Mouse (Mus musculus) bone marrow macrophage, adult 2 months (primary cell): ENCODE results near the gene Eml5. TPM values are rescaled to one million over a fixed set of nuclear protein-coding genes. Genes with fewer than 3 reads are reported as not detected.
A peak's percentile ranks its signal among the peaks of the same experiment; 100 is the strongest.

Source experiments
- H3K27ac ChIP-seq: 2 replicates; pipeline ENCODE4 v1.5.1; 2012; ENCODE audit warnings: low read depth, low read length; ENCODE audit not compliant: insufficient read depth
- H3K4me1 ChIP-seq: 2 replicates; pipeline ENCODE4 v1.6.1; 2012; ENCODE audit warnings: low read length; ENCODE audit not compliant: control insufficient read depth, insufficient read depth
- H3K4me3 ChIP-seq: 2 replicates; pipeline ENCODE4 v1.5.1; 2012; ENCODE audit warnings: mild to moderate bottlenecking, low read length, moderate library complexity; ENCODE audit not compliant: insufficient read depth
- CTCF ChIP-seq: IDR thresholded peaks from 2 replicates; pipeline ENCODE4 v1.5.1; 2012; ENCODE audit warnings: low read depth, mild to moderate bottlenecking, low read length, moderate library complexity
- POLR2A ChIP-seq: IDR thresholded peaks from 2 replicates; pipeline ENCODE4 v1.6.1; 2012; ENCODE audit warnings: mild to moderate bottlenecking, low read depth, low read length, borderline replicate concordance
- polyA plus RNA-seq: library from polyadenylated mRNA; stranded (reverse); fragments of >200 nt; gene quantifications from 2 replicates; pipeline ENCODE4 v1.2.4, GENCODE M21; 2012; ENCODE audit not compliant: missing spikeins, insufficient read depth, insufficient read length

Eml5 gene
- polyA plus RNA-seq, 1 experiment, result 3.4 TPM

- Histone ChIP-seq H3K27ac (no peak overlapping the region), H3K4me1 (peaks cover 4% of the 10 kb centered on the region), H3K4me3 (no peak overlapping the region)
- no peak for TF ChIP-seq POLR2A
- TF ChIP-seq CTCF, result no peak
Measured at GRCm38 (mm10) chr12:98884515-98884914, 16.8 kb downstream of the Eml5 start.

- no peak overlapping the region for H3K27ac ChIP-seq
- no peak overlapping the region for H3K4me3 ChIP-seq
Measured at GRCm38 (mm10) chr12:98881796-98882195, 19.5 kb downstream of the Eml5 start.

GRCm38 (mm10) chr12:98878693-98879092 lies 22.6 kb downstream of the Eml5 start:
- H3K4me1 ChIP-seq, result no peaks in the 10 kb centered on the region
- TF ChIP-seq POLR2A (no peak), CTCF (no peak)
- H3K27ac ChIP-seq, result no peak overlapping the region
- H3K4me3 ChIP-seq, result no peak overlapping the region

More at GRCm38 (mm10) chr12:98881796-98882195, 19.5 kb downstream of the Eml5 start:
- peaks cover 4% of the 10 kb centered on the region for H3K4me1 ChIP-seq
- TF ChIP-seq POLR2A (no peak), CTCF (no peak)

- H3K4me1 ChIP-seq, result no peaks in the 10 kb centered on the region
- H3K27ac ChIP-seq, result no peak overlapping the region
- TF ChIP-seq POLR2A, result no peak
- no peak for TF ChIP-seq CTCF
- H3K4me3 ChIP-seq, result no peak overlapping the region
Measured at GRCm38 (mm10) chr12:98875216-98875615, 26.1 kb downstream of the Eml5 start.

GRCm38 (mm10) chr12:98872836-98873235 lies 28.4 kb downstream of the Eml5 start:
- Histone ChIP-seq H3K4me3 (no peak overlapping the region), H3K27ac (no peak overlapping the region), H3K4me1 (no peaks in the 10 kb centered on the region)
- no peak for TF ChIP-seq CTCF
- TF ChIP-seq POLR2A, result no peak

GRCm38 (mm10) chr12:98863436-98863835 lies 37.8 kb downstream of the Eml5 start:
- no peak overlapping the region for H3K4me3 ChIP-seq
- TF ChIP-seq CTCF (no peak), POLR2A (no peak)
- H3K4me1 ChIP-seq, result no peaks in the 10 kb centered on the region
- no peak overlapping the region for H3K27ac ChIP-seq

GRCm38 (mm10) chr12:98860316-98860715 lies 41.0 kb downstream of the Eml5 start:
- Histone ChIP-seq H3K4me1 (no peaks in the 10 kb centered on the region), H3K4me3 (no peak overlapping the region), H3K27ac (no peak overlapping the region)
- no peak for TF ChIP-seq CTCF
- TF ChIP-seq POLR2A, result no peak

- Histone ChIP-seq H3K27ac (no peak overlapping the region), H3K4me3 (no peak overlapping the region), H3K4me1 (no peaks in the 10 kb centered on the region)
- TF ChIP-seq CTCF (peak; percentile 22; the same call in 1 of the 2 replicates), POLR2A (no peak)
Measured at GRCm38 (mm10) chr12:98850767-98851166, 50.5 kb downstream of the Eml5 start.

- TF ChIP-seq CTCF (no peak), POLR2A (no peak)
- H3K27ac ChIP-seq, result no peak overlapping the region
- no peak overlapping the region for H3K4me3 ChIP-seq
- H3K4me1 ChIP-seq, result no peaks in the 10 kb centered on the region
Measured at GRCm38 (mm10) chr12:98844774-98845173, 56.5 kb downstream of the Eml5 start.

- Histone ChIP-seq H3K4me3 (no peak overlapping the region), H3K4me1 (0 out of 2 replicates have a peak, but pooled peaks cover 2% of the 10 kb centered on the region), H3K27ac (no peak overlapping the region)
- TF ChIP-seq POLR2A, result no peak
- TF ChIP-seq CTCF, result no peak
Measured at GRCm38 (mm10) chr12:98840135-98840534, 61.1 kb downstream of the Eml5 start.

GRCm38 (mm10) chr12:98837940-98838339 lies 63.3 kb downstream of the Eml5 start:
- H3K4me1 ChIP-seq, result peaks cover 12% of the 10 kb centered on the region
- H3K4me3 ChIP-seq, result no peak overlapping the region
- H3K27ac ChIP-seq, result no peak overlapping the region
- TF ChIP-seq POLR2A (no peak), CTCF (no peak)
